22 mouse cellular contexts compared by ENCODE assay signal in genomic region chr11:104363823-104364600, GRCm38 (mm10).
DNase-seq lines count a peak whose midpoint lies in the region; ATAC-seq and TF ChIP-seq lines count a peak whose summit lies in the region.
"Had no signal": no experiment of that assay in that cellular context is flagged by ENCODE, and none has a peak within 500 bp of the region (broad histone marks: within the 10 kb centered on the region; RNA-seq: fewer than 3 reads in every experiment).

No protein-coding gene starts in this region.

- no peak overlapping the region for H3K9ac ChIP-seq in heart, embryonic 14.5 days (ENCODE audit: low read length)
- no peak overlapping the region for H3K9ac ChIP-seq in liver, adult 2 months (ENCODE audit: low read depth, low read length)
- no peak overlapping the region for H3K9ac ChIP-seq in liver, embryonic 11.5 days (ENCODE audit: low read depth, low read length)
- H3K9ac ChIP-seq in neural tube, embryonic 15.5 days (replicated peaks), result no peak overlapping the region
- H3K9ac ChIP-seq: embryonic facial prominence, embryonic 15.5 days; hindbrain, embryonic 12.5 days; limb, embryonic 15.5 days; liver, postnatal 0 days; midbrain, embryonic 15.5 days; stomach, embryonic 15.5 days had no signal

- no peaks in the 10 kb centered on the region for H3K27me3 ChIP-seq in heart, embryonic 14.5 days (ENCODE audit: control insufficient read depth, insufficient read depth, low read length)
- no peaks in the 10 kb centered on the region for H3K27me3 ChIP-seq in heart, embryonic 10.5 days (ENCODE audit: insufficient read depth, poor library complexity, severe bottlenecking)
- no peaks in the 10 kb centered on the region for H3K27me3 ChIP-seq in liver, adult 2 months (ENCODE audit: control insufficient read depth, insufficient read depth, low read length)
- H3K27me3 ChIP-seq in liver, embryonic 11.5 days (replicated peaks; ENCODE audit: control insufficient read depth, insufficient read depth, low read length), result no peaks in the 10 kb centered on the region
- H3K27me3 ChIP-seq in neural tube, embryonic 15.5 days (replicated peaks), result no peaks in the 10 kb centered on the region
- H3K27me3 ChIP-seq: embryonic facial prominence, embryonic 15.5 days; hindbrain, embryonic 12.5 days; limb, embryonic 15.5 days; megakaryocyte, embryonic 14.5 days; midbrain, embryonic 15.5 days; stomach, embryonic 15.5 days had no signal

- intact Hi-C loops in left cerebral cortex, postnatal 10 days (cut with DNase I), result no loop called here

- WGBS in heart, embryonic 14.5 days, result 52% methylated on average over 2 of the region's 2 CpGs
- 64% methylated on average over 2 of the region's 2 CpGs for WGBS in heart, embryonic 10.5 days
- 58% methylated on average over 2 of the region's 2 CpGs for WGBS in liver, adult 2 months
- 74% methylated on average over 2 of the region's 2 CpGs for WGBS in liver, embryonic 11.5 days
- WGBS in neural tube, embryonic 15.5 days, result 91% methylated on average over 2 of the region's 2 CpGs

- H3K27ac ChIP-seq in heart, embryonic 14.5 days (replicated peaks in 1 of 2; ENCODE audit: control insufficient read depth in 1 of 2, insufficient read depth in 1 of 2, low read depth in 2 of 2, low read length in 2 of 2), result peak overlapping the region; percentile 75
- no peak overlapping the region for H3K27ac ChIP-seq in heart, embryonic 10.5 days
- no peak overlapping the region for H3K27ac ChIP-seq in liver, adult 2 months (replicated peaks; ENCODE audit: insufficient read depth, low read depth, low read length)
- H3K27ac ChIP-seq in liver, embryonic 11.5 days (ENCODE audit: low read depth, low read length), result no peak overlapping the region
- H3K27ac ChIP-seq in embryonic fibroblast, embryonic 13.5 days (ENCODE audit: insufficient read depth, low read length), result peak overlapping the region; percentile 18; the same call in 1 of the 2 replicates
- no peak overlapping the region for H3K27ac ChIP-seq in neural tube, embryonic 15.5 days (replicated peaks)
- H3K27ac ChIP-seq: embryonic facial prominence, embryonic 15.5 days; forebrain, embryonic 10.5 days; gastrocnemius, adult 2 months; hindbrain, embryonic 12.5 days; limb, embryonic 15.5 days; midbrain, embryonic 15.5 days; stomach, embryonic 15.5 days had no signal

- peaks cover 0 to 7% of the 10 kb centered on the region in 2 experiments; a peak in 2 of 4 replicates for H3K4me1 ChIP-seq in heart, embryonic 14.5 days (ENCODE audit: control insufficient read depth in 2 of 2, insufficient read depth in 2 of 2, low read length in 2 of 2)
- no peaks in the 10 kb centered on the region for H3K4me1 ChIP-seq in heart, embryonic 10.5 days
- peaks cover 2% of the 10 kb centered on the region for H3K4me1 ChIP-seq in liver, adult 2 months (ENCODE audit: control insufficient read depth, insufficient read depth, low read length)
- no peaks in the 10 kb centered on the region; the same call in 1 of the 2 replicates for H3K4me1 ChIP-seq in liver, embryonic 11.5 days (replicated peaks; ENCODE audit: control insufficient read depth, insufficient read depth, low read length)
- peaks cover 6% of the 10 kb centered on the region for H3K4me1 ChIP-seq in embryonic fibroblast, embryonic 13.5 days (ENCODE audit: control insufficient read depth, insufficient read depth, low read length)
- no peaks in the 10 kb centered on the region for H3K4me1 ChIP-seq in neural tube, embryonic 15.5 days
- H3K4me1 ChIP-seq: embryonic facial prominence, embryonic 15.5 days; forebrain, embryonic 10.5 days; hindbrain, embryonic 12.5 days; limb, embryonic 15.5 days; midbrain, embryonic 15.5 days; stomach, embryonic 15.5 days had no signal

- peaks cover 34% of the 10 kb centered on the region for H3K36me3 ChIP-seq in heart, embryonic 14.5 days (ENCODE audit: control insufficient read depth, insufficient read depth, low read length)
- H3K36me3 ChIP-seq in heart, embryonic 10.5 days, result peaks cover 16% of the 10 kb centered on the region; the same call in 1 of the 2 replicates
- H3K36me3 ChIP-seq in liver, adult 2 months (ENCODE audit: control insufficient read depth, insufficient read depth, low read length), result peaks cover 20% of the 10 kb centered on the region
- peaks cover 6% of the 10 kb centered on the region; the same call in 1 of the 2 replicates for H3K36me3 ChIP-seq in liver, embryonic 11.5 days (ENCODE audit: control insufficient read depth, insufficient read depth, low read length)
- H3K36me3 ChIP-seq in neural tube, embryonic 15.5 days, result 0 out of 2 replicates have a peak, but pooled peaks cover 13% of the 10 kb centered on the region
- H3K36me3 ChIP-seq: midbrain, embryonic 15.5 days; stomach, embryonic 15.5 days had no signal

- peaks cover 7% of the 10 kb centered on the region; the same call in 1 of the 2 replicates for H3K79me2 ChIP-seq in liver, adult 2 months (ENCODE audit: control insufficient read depth, insufficient read depth, low read length)

- H3K9me3 ChIP-seq in heart, embryonic 14.5 days (ENCODE audit: control insufficient read depth, low read length), result no peaks in the 10 kb centered on the region
- H3K9me3 ChIP-seq in heart, embryonic 10.5 days, result no peaks in the 10 kb centered on the region
- H3K9me3 ChIP-seq in liver, embryonic 11.5 days (ENCODE audit: control insufficient read depth, low read length), result no peaks in the 10 kb centered on the region
- no peaks in the 10 kb centered on the region for H3K9me3 ChIP-seq in neural tube, embryonic 15.5 days (replicated peaks)
- H3K9me3 ChIP-seq: embryonic facial prominence, embryonic 15.5 days; forebrain, embryonic 10.5 days; hindbrain, embryonic 12.5 days; limb, embryonic 15.5 days; megakaryocyte, embryonic 14.5 days; midbrain, embryonic 15.5 days; stomach, embryonic 15.5 days had no signal

- no peak overlapping the region for H3K4me3 ChIP-seq in heart, embryonic 14.5 days (ENCODE audit: control insufficient read depth in 1 of 2, insufficient read depth in 1 of 2, low read depth in 1 of 2, low read length in 2 of 2)
- H3K4me3 ChIP-seq in heart, embryonic 10.5 days, result no peak overlapping the region
- no peak overlapping the region for H3K4me3 ChIP-seq in liver, adult 2 months (ENCODE audit: insufficient read depth, low read depth, low read length)
- H3K4me3 ChIP-seq in liver, embryonic 11.5 days (ENCODE audit: low read depth, low read length), result no peak overlapping the region
- no peak overlapping the region for H3K4me3 ChIP-seq in embryonic fibroblast, embryonic 13.5 days (ENCODE audit: insufficient read depth, low read length)
- H3K4me3 ChIP-seq in neural tube, embryonic 15.5 days (replicated peaks), result no peak overlapping the region
- H3K4me3 ChIP-seq: embryonic facial prominence, embryonic 15.5 days; forebrain, embryonic 10.5 days; gastrocnemius, adult 2 months; hindbrain, embryonic 12.5 days; limb, embryonic 15.5 days; megakaryocyte, embryonic 14.5 days; midbrain, embryonic 15.5 days; stomach, embryonic 15.5 days had no signal

- TF ChIP-seq POLR2A in liver, adult 2 months (IDR thresholded peaks at IDR 0.05; ENCODE audit: extremely low read depth, insufficient read depth, low read length), result no peak
- TF ChIP-seq POLR2A in embryonic fibroblast, embryonic 13.5 days (IDR thresholded peaks at IDR 0.05; ENCODE audit: low read depth, low read length), result no peak

- peak overlapping the region; percentile 3; the same call in 1 of the 2 replicates for H3K4me2 ChIP-seq in heart, embryonic 14.5 days (ENCODE audit: low read length)
- no peak overlapping the region for H3K4me2 ChIP-seq in liver, embryonic 11.5 days
- H3K4me2 ChIP-seq in neural tube, embryonic 15.5 days, result no peak overlapping the region
- H3K4me2 ChIP-seq: embryonic facial prominence, embryonic 15.5 days; hindbrain, embryonic 12.5 days; limb, embryonic 15.5 days; midbrain, embryonic 15.5 days; stomach, embryonic 15.5 days had no signal

- DNase-seq in heart, embryonic 10.5 days (ENCODE audit: low spot score), result no peak
- DNase-seq in liver, adult 2 months (ENCODE audit: extremely low read depth, low read depth, low spot score), result peak; percentile 49
- DNase-seq in liver, embryonic 11.5 days (ENCODE audit: low spot score), result no peak
- no peak for DNase-seq in left cerebral cortex, postnatal 10 days (ENCODE audit: extremely low spot score in 1 of 2, low spot score in 2 of 2)
- DNase-seq: cerebellum, adult 18-20 months; cerebellum, postnatal 25 days; embryo, embryonic 11 days; gastrocnemius, adult 2 months; liver, postnatal 0 days; lung, postnatal 10 days; right cerebral cortex, postnatal 25 days; thymus, adult 2 months had no signal

- no peak for ATAC-seq in heart, embryonic 14.5 days (ENCODE audit: insufficient number of reproducible peaks, insufficient read depth, low FRiP score, low read depth)
- ATAC-seq in liver, embryonic 11.5 days (replicated peaks; ENCODE audit: low FRiP score), result no peak
- ATAC-seq in neural tube, embryonic 15.5 days (ENCODE audit: low FRiP score), result no peak
- ATAC-seq: liver, postnatal 0 days; midbrain, embryonic 15.5 days had no signal

- TF ChIP-seq CTCF in liver, adult 2 months (IDR thresholded peaks at IDR 0.05; ENCODE audit: low read depth, low read length), result no peak
- TF ChIP-seq CTCF in embryonic fibroblast, embryonic 13.5 days (IDR thresholded peaks at IDR 0.05; ENCODE audit: borderline replicate concordance, insufficient read depth, low read length), result no peak

Comparison
In these comparisons a context has a peak if more than half of its experiments do, and no peak if none do; other contexts are left out.
1. H3K27ac ChIP-seq: peak in heart, embryonic 14.5 days (2 of 2) and embryonic fibroblast, embryonic 13.5 days (single experiment); none in heart, embryonic 10.5 days (single experiment), liver, adult 2 months (single experiment), liver, embryonic 11.5 days (single experiment) and neural tube, embryonic 15.5 days (single experiment).